In the genomic region with DNA sequence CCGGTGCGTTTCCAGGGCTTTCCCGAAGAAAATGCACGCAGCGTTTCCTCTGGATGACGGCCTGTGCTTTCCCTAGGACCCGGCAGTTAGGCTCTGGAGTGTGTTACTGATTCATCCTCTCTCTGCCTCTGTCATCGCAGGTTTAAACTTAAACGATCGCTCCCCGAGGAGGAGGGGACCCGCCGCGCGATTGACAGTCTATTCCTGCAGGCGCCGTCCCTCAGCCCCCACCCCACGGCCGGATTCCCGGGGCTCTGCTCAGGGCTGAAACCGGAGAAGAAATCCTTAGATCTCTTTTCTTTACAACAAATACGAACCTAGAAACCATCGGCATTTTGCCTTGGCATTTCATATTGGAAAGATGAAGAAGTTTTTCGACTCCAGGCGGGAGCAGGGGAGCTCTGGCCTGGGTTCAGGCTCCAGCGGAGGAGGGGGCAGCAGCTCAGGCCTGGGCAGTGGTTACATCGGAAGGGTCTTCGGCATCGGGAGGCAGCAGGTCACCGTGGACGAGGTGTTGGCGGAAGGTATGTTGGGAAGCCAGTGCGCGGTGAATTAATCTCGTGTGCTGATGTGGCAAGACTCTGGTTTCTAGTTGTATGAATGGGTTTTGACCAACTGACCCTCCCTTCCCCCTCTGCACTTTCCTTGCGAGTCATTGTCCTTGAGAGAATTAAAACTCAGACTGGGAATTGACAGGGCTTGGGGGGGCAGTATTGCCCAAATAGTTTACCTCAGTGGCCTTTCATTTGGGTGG, we compare ENCODE assay signal across 8 mouse cellular contexts. TPM values are rescaled to one million over a fixed set of nuclear protein-coding genes. Genes with fewer than 3 reads are reported as not detected.
DNase-seq lines count a peak whose midpoint lies in the region; ATAC-seq and TF ChIP-seq lines count a peak whose summit lies in the region.

No protein-coding gene starts in this region.

- peak overlapping the region; percentile 80 for H3K4me2 ChIP-seq in embryonic facial prominence, embryonic 13.5 days
- peak overlapping the region; percentile 75 for H3K4me2 ChIP-seq in heart, postnatal 0 days (ENCODE audit: low read depth, low read length)
- peak overlapping the region; percentile 63 for H3K4me2 ChIP-seq in stomach, postnatal 0 days (replicated peaks; ENCODE audit: low read depth)

- peak overlapping the region; percentile 97 for H3K27ac ChIP-seq in embryonic facial prominence, embryonic 13.5 days
- peak overlapping the region; percentile 98 for H3K27ac ChIP-seq in heart, postnatal 0 days (ENCODE audit: low read depth)
- peak overlapping the region; percentile 98 for H3K27ac ChIP-seq in stomach, postnatal 0 days (replicated peaks)

- peaks cover 12% of the 10 kb centered on the region; the same call in 1 of the 2 replicates for H3K36me3 ChIP-seq in embryonic facial prominence, embryonic 13.5 days
- no peaks in the 10 kb centered on the region for H3K36me3 ChIP-seq in heart, postnatal 0 days (replicated peaks; ENCODE audit: control insufficient read depth, insufficient read depth, low read length)
- peaks cover 18% of the 10 kb centered on the region for H3K36me3 ChIP-seq in megakaryocyte, embryonic 14.5 days (replicated peaks; ENCODE audit: low read length)
- no peaks in the 10 kb centered on the region; the same call in 1 of the 2 replicates for H3K36me3 ChIP-seq in stomach, postnatal 0 days (ENCODE audit: control insufficient read depth, insufficient read depth, low read length)

- peak overlapping the region; percentile 92 for H3K9ac ChIP-seq in embryonic facial prominence, embryonic 13.5 days
- H3K9ac ChIP-seq in heart, postnatal 0 days (replicated peaks; ENCODE audit: low read depth, low read length), result peak overlapping the region; percentile 87
- H3K9ac ChIP-seq in stomach, postnatal 0 days (ENCODE audit: low read length), result peak overlapping the region; percentile 85

- TF ChIP-seq EP300 in heart, postnatal 0 days (IDR thresholded peaks at IDR 0.05; ENCODE audit: low read depth), result no peak
- TF ChIP-seq EP300 in stomach, postnatal 0 days (optimal IDR thresholded peaks at IDR 0.05), result no peak

- DNase-seq in embryo, embryonic 10 days (ENCODE audit: low spot score), result peak; percentile 56
- DNase-seq in embryo, embryonic 9.5 days (ENCODE audit: extremely low spot score), result no peak
- peak; percentile 63 for DNase-seq in NIH3T3 (ENCODE audit: low read depth)
- DNase-seq in heart, postnatal 0 days (ENCODE audit: low spot score), result peak; percentile 61
- DNase-seq in left cerebral cortex, postnatal 25 days (ENCODE audit: low spot score in 2 of 2), result peak; percentile 59 to 62
- peak; percentile 48 for DNase-seq in stomach, postnatal 0 days (ENCODE audit: low spot score)

- ATAC-seq in embryonic facial prominence, embryonic 13.5 days (ENCODE audit: insufficient number of reproducible peaks, insufficient read depth, low FRiP score, low TSS enrichment, low read depth), result peak; percentile 41
- ATAC-seq in heart, postnatal 0 days (ENCODE audit: insufficient read depth, low read depth), result peak; percentile 34
- ATAC-seq in stomach, postnatal 0 days (ENCODE audit: low FRiP score, low TSS enrichment), result peak; percentile 16; the same call in 1 of the 2 replicates

- intact Hi-C loops in left cerebral cortex, postnatal 25 days (cut with DNase I), result loop anchor here (1.0 to 5.0 kb wide), 3 partner anchors 28 to 152 kb away; no protein-coding TSS in a partner anchor

- no peaks in the 10 kb centered on the region for H3K9me3 ChIP-seq in embryonic facial prominence, embryonic 13.5 days
- no peaks in the 10 kb centered on the region for H3K9me3 ChIP-seq in heart, postnatal 0 days (replicated peaks; ENCODE audit: control insufficient read depth, low read length)
- H3K9me3 ChIP-seq in megakaryocyte, embryonic 14.5 days, result no peaks in the 10 kb centered on the region
- H3K9me3 ChIP-seq in stomach, postnatal 0 days (ENCODE audit: control insufficient read depth, low read length), result no peaks in the 10 kb centered on the region

- no peaks in the 10 kb centered on the region for H3K27me3 ChIP-seq in embryonic facial prominence, embryonic 13.5 days
- H3K27me3 ChIP-seq in heart, postnatal 0 days (ENCODE audit: control insufficient read depth, insufficient read depth, low read length), result no peaks in the 10 kb centered on the region
- H3K27me3 ChIP-seq in megakaryocyte, embryonic 14.5 days (replicated peaks), result peaks cover 2% of the 10 kb centered on the region
- H3K27me3 ChIP-seq in stomach, postnatal 0 days (ENCODE audit: control insufficient read depth, insufficient read depth, low read length), result no peaks in the 10 kb centered on the region

- no peak for TF ChIP-seq CTCF in heart, postnatal 0 days (IDR thresholded peaks at IDR 0.05; ENCODE audit: low read depth)
- no peak for TF ChIP-seq CTCF in stomach, postnatal 0 days (IDR thresholded peaks at IDR 0.05; ENCODE audit: low read depth)

- WGBS in embryonic facial prominence, embryonic 13.5 days, result under 1% methylated on average over 36 of the region's 36 CpGs
- under 1% methylated on average over 35 of the region's 36 CpGs for WGBS in heart, postnatal 0 days
- WGBS in stomach, postnatal 0 days, result 0% methylated on average over 34 of the region's 36 CpGs

- H3K4me1 ChIP-seq in embryonic facial prominence, embryonic 13.5 days, result peaks cover 34% of the 10 kb centered on the region
- peaks cover 35% of the 10 kb centered on the region for H3K4me1 ChIP-seq in heart, postnatal 0 days (ENCODE audit: control insufficient read depth, insufficient read depth)
- peaks cover 67% of the 10 kb centered on the region for H3K4me1 ChIP-seq in megakaryocyte, embryonic 14.5 days
- H3K4me1 ChIP-seq in stomach, postnatal 0 days (replicated peaks; ENCODE audit: control insufficient read depth, insufficient read depth), result peaks cover 4% of the 10 kb centered on the region

- H3K4me3 ChIP-seq in embryonic facial prominence, embryonic 13.5 days, result peak overlapping the region; percentile 90
- H3K4me3 ChIP-seq in heart, postnatal 0 days (ENCODE audit: low read depth, low read length), result peak overlapping the region; percentile 86
- H3K4me3 ChIP-seq in megakaryocyte, embryonic 14.5 days (replicated peaks), result peak overlapping the region; percentile 98
- peak overlapping the region; percentile 90 for H3K4me3 ChIP-seq in stomach, postnatal 0 days (ENCODE audit: low read depth, low read length)

RNA-seq across cellular contexts. Expression of a gene that starts 0.6 kb away (rescaled TPM):
- 16.9 and 19.0 TPM in 2 replicates for polyA plus RNA-seq in embryonic facial prominence, embryonic 13.5 days (2015; fragmentation: Nextera tagmentation; extraction: Ambion mirVana)
- total RNA-seq in heart, postnatal 0 days (2014; rRNA removed; ENCODE audit: low replicate concordance), result 24.9 and 46.7 TPM in 2 replicates
- polyA plus RNA-seq in heart, postnatal 0 days (2015; fragmentation: Nextera tagmentation; extraction: Ambion mirVana), result 9.2 and 10.0 TPM in 2 replicates
- total RNA-seq in left cerebral cortex, postnatal 25 days (2021), result 100 to 1,000 TPM; 395 to 402 TPM
- 2.2 and 6.8 TPM in 2 replicates for polyA plus RNA-seq in megakaryocyte, embryonic 14.5 days (2012; ENCODE audit: insufficient read depth, low replicate concordance)
- polyA plus RNA-seq in stomach, postnatal 0 days (2015; fragmentation: Nextera tagmentation; extraction: Ambion mirVana), result 5.6 and 5.8 TPM in 2 replicates

RNA-seq across cellular contexts. Expression of a gene that starts 56.5 kb away (rescaled TPM):
- 32.5 and 34.7 TPM in 2 replicates for polyA plus RNA-seq in embryonic facial prominence, embryonic 13.5 days (2015; fragmentation: Nextera tagmentation; extraction: Ambion mirVana)
- 23.7 and 26.7 TPM in 2 replicates for total RNA-seq in heart, postnatal 0 days (2014; rRNA removed; ENCODE audit: low replicate concordance)
- polyA plus RNA-seq in heart, postnatal 0 days (2015; fragmentation: Nextera tagmentation; extraction: Ambion mirVana), result 25.3 and 26.1 TPM in 2 replicates
- 1 to 10 TPM; 4.2 to 5.9 TPM for total RNA-seq in left cerebral cortex, postnatal 25 days (2021)
- 2.0 and 21.6 TPM in 2 replicates for polyA plus RNA-seq in megakaryocyte, embryonic 14.5 days (2012; ENCODE audit: insufficient read depth, low replicate concordance)
- 111 and 114 TPM in 2 replicates for polyA plus RNA-seq in stomach, postnatal 0 days (2015; fragmentation: Nextera tagmentation; extraction: Ambion mirVana)
